Mouse (Mus musculus) layer of hippocampus, adult 11-12 months (tissue): ENCODE measurements around the gene Rpa2.
"Not testable (repeated sequence)": the region's sequence is repeated elsewhere in the genome, so short reads cannot be mapped to it uniquely, and the experiment has no call there.

Experiments used
- DNase-seq: peaks from one replicate; pipeline ENCODE4 v3.0.0; 2022; ENCODE audit warnings: low spot score

The Rpa2 gene

DNA sequence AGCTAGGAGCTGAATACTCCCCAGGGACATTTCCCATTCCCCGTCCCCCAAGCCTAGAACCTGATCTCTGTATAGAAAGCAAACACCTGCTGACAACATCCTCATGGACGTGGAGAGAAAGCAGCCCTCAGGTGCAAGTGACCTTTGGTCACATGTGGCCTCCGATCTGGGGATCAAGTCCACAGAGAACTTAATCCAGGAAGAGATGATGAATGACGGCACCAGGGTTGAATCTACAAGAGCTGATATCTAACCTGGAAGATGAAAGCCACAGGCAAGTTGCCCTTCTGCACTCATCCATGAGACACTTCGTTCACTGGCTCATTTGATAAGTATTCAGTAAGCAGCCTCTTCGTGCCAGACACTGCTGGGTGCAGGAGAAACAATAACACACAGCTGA lies 5.5 kb upstream of the Rpa2 start:
- no peak for DNase-seq

DNA sequence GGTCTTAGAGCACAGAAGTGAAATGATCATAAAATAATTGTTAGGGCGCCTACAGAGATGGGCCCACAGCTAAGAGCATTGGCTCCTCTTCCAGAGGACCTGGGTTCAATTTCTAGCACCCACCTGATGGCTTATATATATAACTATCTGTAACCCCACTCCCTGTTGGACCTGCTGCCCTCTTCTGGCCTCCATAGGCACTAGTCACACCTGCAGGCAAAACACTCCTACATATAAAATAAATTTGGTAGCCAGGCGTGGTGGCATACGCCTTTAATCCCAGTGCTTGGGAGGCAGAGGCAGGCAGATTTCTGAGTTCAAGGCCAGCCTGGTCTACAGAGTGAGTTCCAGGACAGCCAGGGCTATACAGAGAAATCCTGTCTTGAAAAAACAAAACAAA lies 5.0 kb upstream of the Rpa2 start:
- DNase-seq = not testable (repeated sequence)

DNA sequence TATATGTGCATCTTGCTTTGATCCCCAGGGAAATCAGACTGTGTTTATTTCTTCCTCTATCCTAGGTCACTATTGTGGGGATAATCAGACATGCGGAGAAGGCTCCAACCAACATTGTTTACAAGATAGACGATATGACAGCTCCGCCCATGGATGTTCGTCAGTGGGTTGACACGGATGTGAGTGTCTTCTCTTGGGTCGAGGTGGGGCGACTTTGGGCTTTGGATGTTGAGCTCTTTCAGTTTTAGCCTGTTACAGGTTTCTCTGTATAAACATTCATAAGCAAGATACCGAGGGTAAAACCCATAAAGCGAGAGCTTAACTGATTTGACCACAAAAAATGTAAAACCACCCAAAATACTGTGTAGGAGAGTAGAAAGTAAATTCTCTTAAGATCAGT lies 3.6 kb downstream of the Rpa2 start:
- no peak for DNase-seq

DNA sequence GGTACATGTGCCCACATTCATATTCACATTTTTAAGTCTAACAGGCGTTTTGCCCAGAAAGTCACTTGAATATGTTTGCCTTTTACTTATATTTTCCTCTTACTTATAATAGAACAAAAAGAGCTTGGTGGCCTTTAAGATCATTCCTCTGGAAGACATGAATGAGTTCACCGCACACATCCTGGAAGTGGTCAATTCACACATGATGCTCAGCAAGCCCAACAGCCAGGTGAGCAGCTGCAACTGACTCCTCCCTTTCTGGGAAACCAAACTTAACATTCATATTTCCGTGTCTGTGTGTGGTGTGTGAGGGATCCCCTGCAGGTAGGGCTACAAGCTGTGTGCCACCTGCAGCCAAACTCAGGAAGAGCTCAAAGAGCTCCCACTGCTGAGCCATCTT lies 6.8 kb downstream of the Rpa2 start:
- DNase-seq = no peak

DNA sequence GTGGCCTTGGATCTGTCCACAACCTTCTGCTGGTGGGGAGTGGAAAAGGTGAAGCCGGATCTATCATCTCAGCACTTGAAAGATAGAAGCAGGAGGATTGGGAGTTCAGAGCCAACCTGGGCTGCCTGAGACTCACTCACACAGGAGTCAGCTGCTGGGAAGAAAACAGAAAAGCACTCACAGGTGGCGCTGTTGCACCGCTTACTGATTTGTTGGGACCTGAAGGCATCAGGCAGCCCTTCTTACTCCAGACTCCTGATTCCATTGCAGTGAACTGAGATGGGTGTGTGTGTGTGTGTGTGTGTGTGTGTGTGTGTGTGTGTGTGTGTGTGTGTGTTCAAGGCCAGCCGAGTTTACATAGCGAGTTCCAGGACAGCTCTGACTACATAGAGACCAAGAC lies 8.6 kb downstream of the Rpa2 start:
- peak; percentile 85 for DNase-seq

DNA sequence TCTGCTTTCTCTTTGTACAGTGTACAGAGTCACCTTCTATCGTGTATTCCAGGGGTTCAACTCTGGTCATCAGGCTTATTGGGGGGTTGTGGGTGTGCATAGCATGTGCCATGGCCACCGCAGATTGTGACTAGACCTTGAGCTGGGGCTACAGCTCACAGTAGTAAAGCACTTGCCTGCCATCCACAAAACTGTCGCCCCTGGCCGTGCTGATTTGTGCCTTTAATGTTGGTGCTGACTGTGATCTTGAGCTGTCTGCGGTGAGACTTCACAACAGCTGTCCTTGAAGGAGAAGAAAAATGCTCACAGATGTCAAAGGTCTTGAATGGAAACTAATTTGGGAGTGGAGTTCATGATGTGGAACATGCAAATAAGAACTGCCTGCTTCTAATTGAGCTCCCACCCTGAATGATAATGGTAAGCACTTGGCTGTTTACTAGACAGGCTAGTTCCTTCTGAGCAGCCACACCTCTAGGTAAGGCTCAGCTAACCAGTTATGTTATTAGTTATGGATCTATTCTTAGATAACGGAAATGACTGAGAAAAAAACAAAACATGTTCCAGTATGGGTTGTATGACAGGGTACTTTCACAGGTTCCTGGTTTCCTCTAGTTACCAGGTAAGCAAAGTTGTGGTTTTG lies 10.6 kb downstream of the Rpa2 start:
- DNase-seq = no peak

DNA sequence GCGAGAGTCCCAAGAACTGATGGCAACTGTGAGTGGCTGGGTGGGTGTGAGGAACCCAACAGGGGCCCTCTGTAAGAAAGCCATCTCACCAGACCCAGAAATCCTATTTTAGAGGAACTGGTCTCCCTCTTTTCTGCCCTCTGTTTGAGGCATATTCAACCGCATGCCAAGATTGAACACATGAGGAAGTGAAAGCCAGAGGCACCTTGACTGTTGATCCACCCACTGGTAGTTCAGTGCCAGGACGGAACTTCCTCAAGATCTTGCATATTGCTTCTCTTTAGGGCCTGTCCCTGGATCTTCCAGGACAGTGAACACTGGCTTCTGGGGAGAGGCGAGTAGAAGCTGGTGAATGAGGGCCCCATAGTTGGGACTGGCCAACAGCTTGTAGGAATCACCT lies 12.2 kb downstream of the Rpa2 start:
- DNase-seq = no peak

DNA sequence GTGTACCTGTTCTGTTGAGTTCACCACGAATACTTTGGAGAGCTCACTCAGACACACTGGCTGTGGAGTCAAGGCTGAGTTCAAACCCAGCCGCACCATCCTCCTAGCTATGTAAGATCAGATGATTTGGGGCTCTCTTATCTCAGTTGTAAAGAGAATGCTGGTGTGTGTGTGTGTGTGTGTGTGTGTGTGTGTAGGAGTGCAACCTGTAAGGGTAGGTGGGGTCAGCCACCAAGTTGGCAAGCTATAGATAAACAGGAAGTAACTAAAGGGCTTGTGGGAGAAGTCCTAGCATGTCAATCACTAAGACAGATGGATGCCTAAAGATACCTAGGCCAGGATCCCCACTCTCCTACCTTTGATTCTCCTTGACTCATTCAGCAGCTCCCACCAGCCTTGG lies 15.6 kb downstream of the Rpa2 start:
- no peak for DNase-seq

DNA sequence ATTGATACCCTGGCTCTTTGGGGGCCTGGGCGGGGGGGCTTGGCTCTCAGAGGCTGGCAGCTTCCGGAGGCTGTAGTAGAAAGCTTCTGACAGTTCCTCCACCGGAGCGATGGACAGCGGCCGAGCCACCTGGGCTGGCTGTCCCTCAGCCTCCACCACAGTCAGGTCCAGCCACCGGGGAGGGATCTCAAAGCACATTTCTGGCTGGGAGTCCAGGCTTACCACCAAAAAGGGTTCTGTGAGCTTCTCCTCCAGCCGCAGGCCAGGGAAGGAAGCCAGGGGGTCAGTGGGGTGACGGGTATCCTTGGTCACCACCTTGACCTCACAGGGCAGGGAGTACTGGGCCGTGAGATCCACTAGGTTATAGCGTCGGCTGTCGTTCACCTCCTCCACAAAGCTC lies 17.1 kb downstream of the Rpa2 start:
- no peak for DNase-seq

DNA sequence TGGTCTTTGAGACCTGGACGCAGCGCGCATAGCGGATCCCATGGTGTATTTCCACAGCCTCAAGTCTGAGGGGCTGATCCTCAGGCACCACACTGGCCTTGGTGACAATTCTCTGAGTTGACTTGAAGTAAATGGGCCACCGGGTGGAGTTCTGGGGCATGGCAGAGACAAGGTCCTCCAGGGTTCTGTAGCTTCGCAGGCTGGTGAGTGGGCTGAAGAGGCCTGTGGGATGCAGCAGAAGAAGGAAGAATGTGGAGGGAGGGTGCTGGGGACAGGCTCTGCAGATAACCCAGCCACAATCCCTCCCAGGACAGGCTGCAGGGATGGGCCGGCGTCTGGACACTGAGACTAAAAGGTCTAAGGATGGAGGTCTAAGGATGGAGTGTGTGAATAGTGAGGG lies 21.6 kb downstream of the Rpa2 start:
- no peak for DNase-seq

DNA sequence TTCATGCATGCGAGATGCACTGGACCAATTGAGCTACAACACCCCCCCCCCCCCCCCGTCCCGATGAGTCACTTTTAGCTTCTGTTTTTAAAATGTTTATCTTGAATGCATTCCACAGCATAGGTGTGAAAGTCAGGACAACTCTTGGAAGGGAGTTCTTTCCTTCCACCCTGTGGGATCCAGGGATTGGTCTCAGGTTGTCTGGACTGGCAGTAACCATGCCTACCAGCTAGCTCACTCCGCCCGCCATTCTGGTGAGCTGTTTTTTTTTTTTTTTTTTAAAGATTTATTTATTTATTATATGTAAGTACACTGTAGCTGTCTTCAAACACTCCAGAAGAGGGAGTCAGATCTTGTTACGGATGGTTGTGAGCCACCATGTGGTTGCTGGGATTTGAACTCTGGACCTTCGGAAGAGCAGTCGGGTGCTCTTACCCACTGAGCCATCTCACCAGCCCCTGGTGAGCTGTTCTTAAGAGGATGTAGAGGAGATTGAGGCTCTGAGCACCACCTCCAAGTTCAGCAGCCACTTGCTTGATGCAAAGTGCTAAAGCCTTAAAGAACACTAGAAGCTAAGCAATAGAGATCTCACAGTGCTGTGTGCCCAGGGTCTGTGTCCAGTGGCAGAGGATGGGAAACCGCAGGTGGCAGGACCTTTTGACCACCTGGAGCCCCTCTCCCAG lies 25.3 kb downstream of the Rpa2 start:
- DNase-seq = not testable (repeated sequence)

DNA sequence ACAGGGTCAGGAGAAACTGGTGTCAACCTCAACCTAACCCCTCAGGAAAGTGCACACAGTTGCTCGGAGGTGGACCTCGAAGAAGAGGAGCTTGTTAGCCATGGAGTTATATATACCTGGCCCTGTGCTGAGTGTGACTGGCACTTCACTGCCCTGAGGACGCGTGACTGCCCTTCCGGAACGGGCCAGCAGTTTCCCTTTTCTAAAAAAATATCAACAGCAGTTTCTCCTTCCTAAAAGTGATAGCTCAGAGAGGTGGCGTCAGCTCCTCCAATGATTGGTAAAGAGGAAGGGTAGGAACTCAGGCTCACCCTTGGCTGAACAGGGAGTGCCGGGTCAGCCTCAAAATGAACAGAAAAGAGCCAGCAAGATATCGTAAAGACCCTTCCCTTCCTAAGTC lies 25.9 kb downstream of the Rpa2 start:
- no peak for DNase-seq

DNA sequence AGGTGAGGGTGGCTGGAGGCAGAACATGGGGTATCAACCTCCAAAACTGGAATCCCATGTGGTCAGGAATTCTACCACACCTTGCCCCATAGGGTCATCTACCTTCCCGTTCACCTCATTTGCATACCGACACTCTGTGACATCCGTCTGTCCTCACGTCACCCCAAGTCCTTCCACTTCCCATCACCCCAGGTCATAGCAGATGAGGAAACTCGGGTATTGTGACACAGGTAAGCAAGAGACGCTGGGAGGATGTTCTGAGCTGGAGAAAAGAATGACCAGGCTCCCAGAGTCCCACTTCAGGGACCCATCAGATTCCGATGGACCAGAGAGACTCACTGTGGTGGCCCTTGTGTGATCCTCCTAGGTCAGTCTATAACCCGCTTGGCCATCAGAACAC lies 26.6 kb downstream of the Rpa2 start:
- no peak for DNase-seq

DNA sequence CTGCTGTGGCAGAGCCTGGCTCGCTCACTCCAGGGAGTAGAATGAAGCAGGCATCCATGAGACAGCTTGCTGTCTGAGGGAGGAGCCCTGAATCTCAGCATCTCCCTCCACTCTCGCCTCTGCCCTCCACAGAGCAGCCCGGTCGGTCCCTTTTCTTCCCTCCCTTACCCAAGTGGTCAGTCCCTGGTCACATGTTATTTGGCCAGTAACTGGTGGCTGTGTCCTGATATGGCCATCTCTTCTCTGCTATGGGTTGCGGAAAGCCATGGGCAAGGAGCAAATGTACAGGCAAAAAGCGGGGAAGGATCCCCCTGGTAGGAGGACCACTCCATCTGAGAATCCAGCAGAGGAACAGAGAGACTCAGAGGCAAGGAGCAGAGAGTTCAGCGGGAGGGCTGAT lies 27.0 kb downstream of the Rpa2 start:
- DNase-seq = no peak

DNA sequence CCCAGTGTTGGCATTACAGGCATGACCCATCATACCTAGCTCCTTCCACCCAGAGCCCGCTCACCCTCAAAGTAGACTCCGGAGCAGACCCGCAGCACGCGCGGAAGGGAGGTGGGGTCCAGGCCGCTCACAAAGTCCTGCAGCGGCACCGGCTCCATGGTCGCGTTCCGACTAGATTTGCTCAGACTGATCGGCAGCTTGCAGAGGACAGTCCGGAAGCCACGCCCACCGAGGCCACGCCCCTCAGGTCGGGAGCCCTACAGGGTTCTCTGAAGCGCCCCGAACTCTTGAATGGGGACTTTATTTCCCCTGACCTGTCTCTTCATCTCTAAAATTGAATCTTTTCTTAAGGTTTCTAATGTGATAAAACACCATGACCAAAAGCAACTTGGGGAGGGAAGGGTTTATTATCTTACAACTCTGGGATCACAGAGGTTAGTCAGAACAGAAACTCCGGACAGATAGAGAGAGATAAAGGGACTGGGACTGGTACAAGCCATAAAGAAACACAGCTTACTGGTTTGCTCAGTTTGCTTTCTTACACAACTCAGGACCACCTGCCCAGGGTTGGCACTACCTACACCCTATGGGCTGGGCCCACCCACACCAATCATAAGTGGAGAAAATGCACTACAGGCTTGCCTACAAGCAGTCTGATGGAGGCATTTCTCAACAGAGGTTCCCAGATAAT lies 28.2 kb downstream of the Rpa2 start, which contains the start of gene Themis2:
TSS of gene Themis2 (minus strand) at position 192 of the 691 bp plus-strand sequence.
- peak; percentile 68 for DNase-seq

DNA sequence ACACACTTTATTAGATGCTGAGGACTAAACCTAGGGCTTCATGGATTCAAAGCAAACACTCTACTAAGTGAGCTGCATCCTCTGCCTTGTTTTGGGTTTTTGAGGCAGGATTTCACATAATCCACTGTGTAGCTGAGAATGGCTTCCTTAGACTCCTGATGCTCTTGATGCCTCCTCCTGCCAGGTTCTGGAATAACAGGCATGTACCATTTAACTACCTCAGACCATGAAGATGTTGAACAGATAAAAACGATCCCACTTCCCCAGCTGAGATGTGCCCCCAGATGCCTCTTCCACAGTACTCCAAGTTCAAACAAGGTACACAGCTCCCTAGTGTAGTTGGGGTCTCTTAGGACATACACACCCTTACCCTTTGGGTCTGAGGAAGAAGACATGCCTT lies 29.3 kb downstream of the Rpa2 start:
- DNase-seq = no peak

DNA sequence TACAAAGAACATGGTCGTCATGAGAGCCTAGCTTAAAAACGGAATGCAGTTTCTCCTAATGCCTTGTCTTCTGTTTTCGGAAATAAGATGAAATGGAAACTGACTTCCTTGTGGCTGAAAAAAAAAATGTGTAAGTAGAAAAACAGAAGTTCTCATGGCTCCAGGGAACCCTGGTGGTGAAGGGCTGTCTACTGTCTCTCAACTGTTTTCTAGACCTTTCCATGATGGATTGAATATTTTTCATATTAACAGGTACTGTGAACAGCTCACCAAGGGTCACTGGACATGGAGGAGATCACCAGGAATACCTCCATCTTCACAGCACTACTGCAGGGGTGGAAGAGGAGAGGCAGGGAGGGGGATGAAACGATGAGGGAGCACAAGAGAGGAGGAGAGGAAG lies 29.9 kb downstream of the Rpa2 start:
- DNase-seq = no peak

DNA sequence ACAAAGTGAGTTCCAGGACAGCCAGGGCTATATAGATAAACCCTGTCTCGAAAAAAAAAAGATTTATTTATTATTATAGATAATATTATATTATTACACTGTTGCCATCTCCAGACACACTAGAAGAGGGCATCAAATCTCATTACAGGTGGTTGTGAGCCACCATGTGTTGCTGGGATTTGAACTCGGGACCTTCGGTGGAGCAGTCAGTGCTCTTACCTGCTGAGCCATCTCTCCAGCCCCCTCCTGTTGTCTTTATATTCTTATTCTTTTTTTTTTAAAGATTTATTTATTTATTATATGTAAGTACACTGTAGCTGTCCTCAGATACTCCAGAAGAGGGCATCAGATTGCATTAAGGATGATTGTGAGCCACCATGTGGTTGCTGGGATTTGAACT lies 30.5 kb downstream of the Rpa2 start:
- not testable (repeated sequence) for DNase-seq

DNA sequence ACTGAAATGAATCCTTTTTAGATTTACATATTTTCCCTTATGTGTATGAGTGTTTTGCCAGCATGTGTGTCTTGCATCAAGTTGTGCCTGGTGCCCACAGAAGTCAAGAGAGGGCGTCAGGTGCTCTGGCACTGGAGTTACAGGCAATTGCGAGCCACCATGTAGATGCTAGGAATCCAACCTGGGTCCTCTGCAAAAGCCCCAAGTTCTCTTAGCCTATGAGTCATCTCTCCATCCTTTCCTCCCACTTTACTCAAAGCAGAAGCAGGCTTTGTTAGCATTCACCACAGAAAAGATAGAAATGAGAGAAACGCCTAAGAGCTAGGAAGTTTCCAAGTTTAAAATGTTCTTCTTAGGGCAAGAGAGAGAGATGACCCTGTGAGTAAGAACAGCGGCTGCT lies 31.7 kb downstream of the Rpa2 start:
- no peak for DNase-seq

DNA sequence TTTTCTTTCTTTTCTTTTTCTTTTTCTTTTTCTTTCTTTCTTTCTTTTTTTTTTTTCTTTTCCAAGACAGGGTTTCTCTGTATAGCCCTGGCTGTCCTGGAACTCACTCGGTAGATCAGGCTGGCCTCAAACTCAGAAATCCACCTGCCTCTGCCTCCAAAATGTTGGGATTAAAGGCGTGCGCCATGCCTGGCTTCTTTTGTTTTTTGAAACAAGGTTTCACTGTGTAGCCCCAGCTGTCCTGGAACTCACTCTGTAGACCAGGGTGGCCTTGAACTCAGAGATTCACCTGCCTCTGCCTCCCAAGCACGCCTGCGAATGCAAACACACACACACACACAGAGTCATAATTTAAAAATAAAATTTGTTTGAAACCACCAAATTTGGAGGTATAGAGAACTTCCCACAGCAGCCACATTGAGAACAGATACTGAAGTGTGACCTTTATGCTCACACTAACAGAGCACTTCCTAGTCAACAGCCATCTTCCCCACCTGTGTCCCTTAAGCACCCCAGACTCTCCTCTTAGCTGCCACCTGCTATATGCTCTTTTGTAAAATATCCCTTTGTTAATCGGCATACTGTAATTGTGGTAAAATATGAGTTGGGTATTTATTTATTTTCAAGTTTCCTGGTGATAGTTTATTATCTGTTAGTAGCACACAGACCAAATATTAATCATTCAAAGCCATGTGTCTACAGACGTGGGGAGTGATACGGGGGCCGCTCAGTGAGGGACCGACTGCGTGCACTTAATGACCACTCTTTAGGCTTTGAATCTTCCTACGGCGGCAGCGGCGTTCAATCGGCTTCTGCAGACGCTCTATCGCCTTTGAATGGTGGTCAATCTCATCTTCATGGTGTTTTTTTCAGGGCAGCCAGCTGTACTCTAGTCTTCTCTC lies 33.3 kb downstream of the Rpa2 start:
- DNase-seq = no peak

DNA sequence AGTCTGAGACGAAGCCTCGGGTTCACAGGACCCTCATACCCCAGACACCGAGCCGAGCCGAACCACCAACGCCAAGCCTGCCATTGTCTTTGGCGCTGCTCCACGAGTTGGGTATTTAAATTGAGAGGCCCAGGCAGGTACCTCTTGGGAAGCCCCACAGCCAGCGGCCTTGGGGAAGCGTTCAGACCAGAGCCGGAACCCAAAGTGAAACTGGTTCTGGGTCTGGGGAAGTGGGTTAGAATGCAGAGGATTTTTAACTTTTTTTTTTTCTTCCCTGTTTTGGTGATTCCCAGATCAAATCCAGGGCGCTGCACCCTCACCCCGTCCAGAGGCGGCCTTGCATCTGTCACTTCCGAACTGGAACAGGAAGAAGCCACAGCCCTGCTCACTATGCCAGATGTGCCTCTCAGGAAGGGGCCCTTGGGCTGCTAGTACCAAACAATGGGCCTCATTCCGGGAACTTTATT lies 34.1 kb downstream of the Rpa2 start:
- no peak for DNase-seq

DNA sequence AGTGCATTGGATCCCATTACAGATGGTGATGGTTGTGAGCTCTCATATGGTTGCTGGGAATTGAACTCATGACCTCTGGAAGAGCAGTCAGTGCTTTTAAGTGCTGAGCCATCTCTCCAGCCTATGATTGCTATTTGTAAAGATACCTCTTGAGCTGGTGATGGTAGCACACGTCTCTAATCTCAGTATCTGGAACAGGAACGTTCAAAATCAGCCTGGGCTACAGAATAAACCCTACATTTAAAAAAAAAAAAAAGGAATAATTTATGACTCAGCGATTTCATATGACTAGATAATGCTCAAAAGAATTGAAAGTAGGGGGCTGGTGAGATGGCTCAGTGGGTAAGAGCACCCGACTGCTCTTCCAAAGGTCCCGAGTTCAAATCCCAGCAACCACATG lies 35.1 kb downstream of the Rpa2 start:
- no peak for DNase-seq
